Mouse (Mus musculus) E14TG2a.4 (cell line): ENCODE results near the gene Tlk2.

Experiments used
- CTCF ChIP-seq: conservative IDR thresholded peaks from 2 replicates; pipeline ENCODE4 v1.5.1; 2014; ENCODE audit warnings: low read length
- NANOG ChIP-seq: IDR thresholded peaks from 2 replicates; pipeline ENCODE4 v1.6.1; 2014; ENCODE audit warnings: borderline replicate concordance, low read length, mixed read lengths

DNA sequence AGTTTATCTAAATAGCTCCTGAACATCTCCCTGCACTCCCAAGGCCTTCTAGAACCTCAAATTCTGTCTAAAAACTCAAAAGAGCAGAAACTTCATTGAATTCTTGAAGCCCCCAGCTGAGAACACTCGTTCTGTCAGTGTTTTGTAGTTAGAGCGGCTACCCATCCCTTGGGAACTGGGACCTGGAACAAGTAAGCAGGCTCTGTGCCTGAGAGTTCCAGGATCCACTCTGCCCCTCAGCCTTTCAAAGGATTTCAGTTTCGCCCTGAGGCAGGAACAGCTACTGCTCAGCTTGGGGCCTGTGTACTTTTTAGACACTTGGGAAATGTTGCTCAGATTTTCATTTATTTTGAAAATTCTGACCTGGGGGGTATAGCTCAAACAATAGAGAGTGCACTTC, 32.0 kb upstream of the Tlk2 start, which contains the start of gene Gm10842:
- no peak for TF ChIP-seq CTCF
- TF ChIP-seq NANOG, result no peak
